14 mouse cellular contexts compared by ENCODE assay signal in the genomic region with DNA sequence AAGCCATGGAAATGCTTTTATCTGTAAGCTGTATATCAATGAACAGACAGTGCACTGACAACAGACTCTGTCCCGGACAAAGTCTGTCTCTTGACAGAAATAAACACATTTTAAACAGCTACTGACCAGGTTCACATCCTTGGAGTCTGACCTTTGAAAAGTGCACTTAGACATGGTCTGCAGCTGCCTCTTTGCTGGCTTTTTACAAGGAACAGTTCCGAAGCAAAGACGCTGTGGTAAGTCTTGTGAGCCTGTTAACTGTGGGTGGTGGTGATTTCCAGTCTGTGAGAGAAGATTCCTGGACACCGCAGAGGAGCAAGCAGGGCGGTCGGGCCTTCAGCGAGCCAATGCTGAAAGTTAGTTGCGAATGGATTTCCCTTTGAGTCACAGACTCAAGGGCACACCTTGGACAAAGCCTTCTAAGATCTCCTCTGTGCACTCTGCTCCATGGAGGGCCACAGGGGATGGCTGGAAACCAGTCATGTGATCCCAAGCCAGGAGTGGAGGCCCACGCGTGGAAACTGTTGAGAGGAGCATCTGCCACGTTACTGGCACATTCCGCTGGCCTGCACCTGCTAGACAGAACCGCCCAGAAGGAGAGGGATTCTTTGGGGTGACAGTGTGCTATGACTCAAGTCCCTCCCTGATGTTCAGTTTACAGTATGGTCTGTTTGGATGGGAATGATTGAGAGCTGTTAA.
DNase-seq lines count a peak whose midpoint lies in the region.
"Had no signal": no experiment of that assay in that cellular context is flagged by ENCODE, and none has a peak within 500 bp of the region (broad histone marks: within the 10 kb centered on the region; RNA-seq: fewer than 3 reads in every experiment).

No protein-coding gene starts in this region.

- peak; percentile 68 for DNase-seq in kidney, adult 11 months
- DNase-seq in kidney, postnatal 10 days = no peak
- peak; percentile 29 for DNase-seq in ZHBTc4 (ENCODE audit: low read depth, low spot score)
- peak; percentile 44 to 70 for DNase-seq in kidney, adult 8-10 months
- DNase-seq in kidney, postnatal 36 days = peak; percentile 52 to 74
- DNase-seq in ovary, postnatal 36 days (ENCODE audit: low spot score) = no peak
- no peak for DNase-seq in T-cell, adult 2 months (ENCODE audit: low spot score)
- DNase-seq: adrenal gland, postnatal 10 days; cerebellum, adult 8-10 months; gastrocnemius, postnatal 25 days; liver, embryonic 13.5 days; lung, postnatal 10 days; right cerebral cortex, adult 18-20 months; thymus, adult 18-20 months had no signal

Comparison
In these comparisons a context has a peak if more than half of its experiments do, and no peak if none do; other contexts are left out.
1. DNase-seq: peak in kidney, adult 11 months (single experiment), ZHBTc4 (single experiment), kidney, adult 8-10 months (2 of 2) and kidney, postnatal 36 days (2 of 2); none in kidney, postnatal 10 days (single experiment), ovary, postnatal 36 days (single experiment) and T-cell, adult 2 months (single experiment).